Mouse (Mus musculus) embryo, embryonic 11.5 days (tissue): ENCODE data around the gene Narf.

Experiments used
- DNase-seq: peaks from one replicate; pipeline ENCODE4 v3.0.0-alpha.2; 2012; ENCODE audit warnings: low read depth, low spot score

Narf gene

DNA sequence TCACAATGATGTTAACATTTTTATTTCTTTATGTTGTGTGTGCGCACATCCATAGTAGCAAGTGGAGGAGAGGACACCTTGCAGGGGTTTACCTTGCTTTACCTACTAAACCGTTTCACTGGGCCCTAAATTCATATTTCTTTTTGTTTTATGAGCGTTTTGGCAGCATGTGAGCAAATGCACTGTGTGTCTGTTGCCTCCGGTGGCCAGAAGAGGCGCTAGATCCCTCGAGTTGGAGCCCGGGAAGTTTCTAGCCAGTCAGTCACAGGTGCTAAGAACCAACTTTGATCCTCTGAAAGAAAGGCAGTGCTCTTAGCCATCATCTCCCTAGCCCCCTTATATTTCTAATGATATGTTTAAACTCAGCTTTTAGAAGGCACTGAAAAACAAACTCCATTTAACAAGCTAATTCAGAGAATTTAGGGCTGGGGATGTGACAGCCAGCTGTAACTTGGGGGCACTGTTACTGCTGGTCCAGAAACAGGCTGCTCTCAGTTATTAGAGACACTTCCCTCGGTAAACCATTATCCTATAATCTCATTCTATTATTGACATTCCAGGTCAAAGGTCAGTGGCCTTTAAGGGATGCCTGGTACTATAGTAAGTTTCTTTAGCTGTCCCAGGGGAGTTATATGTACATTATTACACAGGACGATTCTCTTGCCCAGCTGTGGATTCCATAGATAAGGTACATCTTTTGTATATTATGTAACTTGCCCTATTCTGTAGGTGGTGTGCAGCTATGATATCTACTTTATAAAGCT, 1.4 kb upstream of the Narf start:
- DNase-seq = no peak

GRCm38 (mm10) chr11:121237345-121238128, 484 bp downstream of the Narf start:
- no peak for DNase-seq

DNA sequence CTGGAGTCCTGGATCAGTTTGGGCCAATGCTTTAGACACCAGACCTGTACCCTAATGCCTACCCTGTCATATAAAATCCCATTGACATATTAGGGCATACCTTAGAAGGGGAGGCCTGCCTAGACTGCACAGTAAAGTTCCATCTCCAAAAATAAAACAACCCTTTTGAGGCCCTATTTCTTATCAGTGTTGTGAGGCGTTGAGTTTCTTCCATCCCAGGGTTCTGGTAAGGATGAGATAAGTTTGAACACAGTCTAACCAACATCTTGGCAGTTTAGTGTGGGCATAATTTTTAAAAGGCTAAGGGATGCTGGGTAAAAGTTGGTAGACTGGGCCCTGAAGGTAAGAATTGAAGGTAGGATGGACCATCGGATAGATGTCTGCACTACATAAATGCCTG, 2.6 kb downstream of the Narf start:
- no peak for DNase-seq

GRCm38 (mm10) chr11:121250196-121250595, 13.1 kb downstream of the Narf start:
- DNase-seq = no peak

- peak; percentile 83 for DNase-seq
Measured at GRCm38 (mm10) chr11:121259160-121260100, 22.4 kb downstream of the Narf start, which contains the start of gene Foxk2. TSS of gene Foxk2 (plus strand) at chr11:121259990.

DNA sequence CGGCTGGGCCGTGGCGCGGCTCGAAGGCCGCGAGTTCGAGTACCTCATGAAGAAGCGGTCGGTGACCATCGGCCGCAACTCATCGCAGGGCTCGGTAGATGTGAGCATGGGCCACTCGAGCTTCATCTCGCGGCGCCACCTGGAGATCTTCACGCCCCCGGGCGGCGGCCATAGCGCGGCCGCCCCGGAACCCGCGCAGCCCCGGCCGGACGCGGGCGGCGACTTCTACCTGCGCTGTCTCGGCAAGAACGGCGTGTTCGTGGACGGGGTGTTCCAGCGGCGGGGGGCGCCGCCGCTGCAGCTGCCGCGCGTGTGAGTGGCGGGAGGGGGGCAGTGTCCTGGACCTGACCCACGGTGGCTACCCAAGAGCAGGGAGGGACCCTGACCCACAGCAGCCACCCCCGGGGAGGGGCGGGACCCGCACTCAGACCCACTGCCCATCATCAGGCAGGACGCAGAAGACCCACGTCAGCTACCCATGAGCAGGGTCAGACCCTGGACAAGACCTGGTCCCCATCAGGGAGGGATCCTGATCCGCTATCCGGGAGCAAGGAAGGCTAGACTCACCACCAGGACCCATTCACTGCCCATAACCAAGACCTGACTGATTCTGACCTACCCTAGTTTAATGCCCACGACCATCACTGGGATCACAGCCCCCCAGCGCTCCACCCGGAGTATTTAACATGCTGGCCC, 23.3 kb downstream of the Narf start:
- no peak for DNase-seq

- DNase-seq = no peak
Measured at GRCm38 (mm10) chr11:121261074-121261473, 24.0 kb downstream of the Narf start.

- no peak for DNase-seq
Measured at GRCm38 (mm10) chr11:121277516-121277915, 40.5 kb downstream of the Narf start.

DNA sequence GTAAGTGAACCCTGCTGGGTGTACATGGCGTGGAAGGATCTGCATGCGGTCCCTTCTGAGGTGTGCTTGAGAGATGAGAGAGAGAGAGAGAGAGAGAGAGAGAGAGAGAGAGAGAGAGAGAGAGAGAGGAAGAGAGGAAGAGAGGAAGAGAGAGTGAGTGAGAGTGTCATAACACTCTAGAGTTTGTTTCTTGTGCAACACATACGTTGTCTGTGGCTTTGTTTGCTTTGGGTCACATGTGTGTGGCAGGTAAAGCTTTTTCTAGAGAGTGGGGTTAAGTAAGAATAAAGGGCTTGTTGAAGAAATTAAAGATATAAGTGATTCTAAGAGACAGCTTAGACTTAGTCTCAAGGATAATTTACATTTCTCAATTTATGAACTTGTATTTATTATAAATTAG, 41.0 kb downstream of the Narf start:
- no peak for DNase-seq

DNA sequence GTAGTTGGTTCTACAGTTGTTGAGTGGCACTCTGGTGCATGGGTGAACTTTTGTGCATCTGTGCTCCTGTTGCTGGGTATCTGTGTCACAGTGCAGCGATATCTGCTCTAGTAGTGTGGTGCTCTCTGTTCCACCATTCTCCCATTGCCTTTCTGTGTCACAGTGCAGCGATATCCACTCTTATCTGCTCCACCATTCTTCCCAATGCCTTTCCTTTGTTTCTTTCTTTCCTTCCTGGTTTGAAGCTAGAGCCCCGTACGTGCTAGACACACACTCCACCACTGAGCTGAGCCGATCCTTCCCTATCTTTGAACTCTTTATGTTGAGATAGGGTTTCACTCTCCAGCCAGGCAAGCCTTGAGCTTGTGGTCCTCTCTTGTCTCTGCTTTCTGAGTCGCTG, 45.9 kb downstream of the Narf start:
- no peak for DNase-seq

- DNase-seq = no peak
Measured at GRCm38 (mm10) chr11:121289859-121290258, 52.8 kb downstream of the Narf start.

- DNase-seq = no peak
Measured at GRCm38 (mm10) chr11:121294771-121295170, 57.7 kb downstream of the Narf start.

DNA sequence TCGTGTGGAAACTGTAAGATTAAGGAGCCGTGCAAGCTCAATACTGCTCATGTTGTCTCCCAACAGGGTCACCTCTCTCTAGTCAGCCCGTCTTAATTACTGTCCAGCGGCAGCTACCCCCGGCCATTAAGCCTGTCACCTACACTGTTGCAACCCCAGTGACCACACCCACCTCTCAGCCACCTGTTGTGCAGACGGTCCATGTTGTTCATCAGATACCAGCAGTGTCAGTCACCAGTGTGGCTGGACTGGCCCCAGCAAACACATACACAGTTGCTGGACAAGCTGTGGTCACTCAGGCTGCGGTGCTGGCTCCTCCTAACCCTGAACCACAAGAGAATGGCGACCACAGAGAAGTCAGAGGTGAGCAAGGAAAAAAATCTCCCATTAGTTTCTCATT, 61.4 kb downstream of the Narf start:
- DNase-seq = no peak

DNA sequence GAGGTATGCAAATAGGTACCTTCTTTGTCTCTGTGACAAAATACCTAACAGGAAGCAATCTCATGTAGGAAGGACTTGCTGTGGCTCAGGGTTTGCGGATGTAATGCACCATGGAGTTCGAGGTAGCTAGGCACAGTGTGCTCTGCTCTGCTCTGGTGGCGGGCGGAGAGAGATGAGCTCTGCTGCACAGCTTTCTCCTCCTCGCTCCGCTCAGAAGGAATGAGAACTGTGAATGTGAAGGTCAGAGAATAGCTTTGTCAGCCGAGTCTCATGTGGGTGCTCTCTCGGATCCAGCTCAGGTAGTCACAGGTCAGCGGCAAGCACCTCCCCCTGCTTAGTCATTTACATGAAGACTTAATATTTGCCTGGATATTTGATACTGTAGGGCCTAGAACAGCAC, 63.2 kb downstream of the Narf start:
- no peak for DNase-seq

GRCm38 (mm10) chr11:121305371-121305770, 68.3 kb downstream of the Narf start:
- DNase-seq = no peak
